Mouse (Mus musculus): ENCODE data around the gene Arhgap8.
A peak's percentile ranks its signal among the peaks of the same experiment; 100 is the strongest.

Arhgap8 gene

DNA sequence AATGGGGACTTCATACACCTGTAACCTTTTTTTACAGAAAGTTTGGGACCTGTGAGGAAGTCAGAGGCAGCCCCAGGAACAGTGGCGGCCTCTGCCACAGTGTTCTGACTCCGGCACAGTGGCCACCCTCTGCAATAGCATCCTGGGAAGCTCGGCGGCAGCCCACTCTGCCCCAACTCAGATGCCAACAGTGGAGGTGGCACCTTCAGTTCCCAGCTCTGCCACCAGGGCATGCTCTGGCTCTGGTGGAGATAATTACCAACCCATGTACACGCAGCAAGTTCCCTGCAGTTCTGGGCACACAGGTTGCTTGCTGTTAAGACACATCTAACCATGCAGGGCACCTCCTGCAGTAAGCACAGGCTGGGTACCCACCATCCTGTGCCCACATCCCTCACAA, 80.3 kb downstream of the Arhgap8 start:
- DNase-seq (ENCODE audit: low spot score): no peak

DNA sequence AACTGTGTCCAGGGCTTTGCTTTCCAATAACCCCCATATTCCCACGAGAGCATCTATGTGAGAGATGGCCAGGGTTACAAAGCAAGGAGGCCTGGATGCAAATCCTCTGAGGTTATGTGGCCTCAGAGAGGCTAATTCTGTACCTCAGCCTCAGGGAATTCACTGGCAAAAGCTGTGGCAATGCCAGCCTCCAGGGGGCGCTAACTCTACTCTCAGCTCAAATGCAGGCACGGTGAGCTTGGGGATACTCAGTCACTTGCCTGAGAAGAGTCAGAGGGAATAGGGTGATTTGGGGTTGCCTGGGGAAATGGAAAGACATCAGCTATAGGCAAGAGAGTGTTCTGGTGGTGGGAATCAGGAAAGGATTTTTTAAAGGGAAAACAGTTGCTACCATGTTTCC, 83.8 kb downstream of the Arhgap8 start:
- peak; percentile 10 for DNase-seq (ENCODE audit: low spot score)

- DNase-seq (ENCODE audit: low spot score): no peak
Measured at GRCm38 (mm10) chr15:84809275-84809952, 89.6 kb downstream of the Arhgap8 start.

DNA sequence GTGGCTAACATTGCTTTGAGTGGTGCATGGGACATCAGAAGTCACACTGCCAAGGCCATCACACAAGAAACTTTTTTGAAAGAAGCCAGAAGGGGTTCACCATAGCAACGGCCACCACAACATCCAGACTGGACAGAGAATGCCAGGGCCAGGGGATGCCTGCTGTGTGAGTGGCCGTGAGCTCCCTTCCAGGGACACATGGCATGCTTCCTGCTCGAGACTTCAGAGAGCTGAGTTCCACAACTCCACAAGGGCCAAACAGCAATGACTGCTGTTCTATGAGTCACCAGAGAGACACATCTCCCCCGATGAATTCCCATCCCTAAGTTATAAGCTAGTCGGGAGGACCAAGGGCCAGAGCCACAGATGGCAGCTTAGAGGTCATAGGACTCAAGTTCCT, 91.3 kb downstream of the Arhgap8 start:
- DNase-seq (ENCODE audit: low spot score): no peak

GRCm38 (mm10) chr15:84812831-84813357, 93.0 kb downstream of the Arhgap8 start:
- DNase-seq (ENCODE audit: low spot score): no peak

GRCm38 (mm10) chr15:84815171-84815570, 95.3 kb downstream of the Arhgap8 start:
- DNase-seq (ENCODE audit: low spot score): no peak

GRCm38 (mm10) chr15:84817589-84817988, 97.7 kb downstream of the Arhgap8 start:
- DNase-seq (ENCODE audit: low spot score): no peak

GRCm38 (mm10) chr15:84818284-84818683, 98.4 kb downstream of the Arhgap8 start:
- no peak for DNase-seq (ENCODE audit: low spot score)

DNA sequence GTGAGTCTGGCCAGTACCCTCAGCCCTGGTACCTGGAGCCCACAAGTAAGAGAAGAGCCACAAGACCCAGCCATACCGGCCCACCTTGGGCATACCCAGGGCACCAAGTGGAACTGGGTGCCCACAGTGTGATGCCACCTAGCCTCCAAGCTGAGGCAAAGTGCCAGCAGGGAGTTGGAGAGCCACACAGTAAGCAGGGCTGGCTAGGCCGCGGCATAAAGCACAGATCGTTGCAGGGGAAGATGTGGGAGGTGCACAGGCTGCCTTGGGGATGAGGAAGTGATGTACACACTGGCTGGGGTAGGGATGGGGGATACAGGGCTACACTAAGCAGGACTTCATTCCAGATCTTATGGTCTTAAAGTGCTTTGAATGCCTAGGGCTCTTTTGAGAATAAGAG, 101.0 kb downstream of the Arhgap8 start:
- DNase-seq (ENCODE audit: low spot score): no peak
